Mouse (Mus musculus): Measurements from ENCODE around the gene Grk5.

Grk5 gene

DNA sequence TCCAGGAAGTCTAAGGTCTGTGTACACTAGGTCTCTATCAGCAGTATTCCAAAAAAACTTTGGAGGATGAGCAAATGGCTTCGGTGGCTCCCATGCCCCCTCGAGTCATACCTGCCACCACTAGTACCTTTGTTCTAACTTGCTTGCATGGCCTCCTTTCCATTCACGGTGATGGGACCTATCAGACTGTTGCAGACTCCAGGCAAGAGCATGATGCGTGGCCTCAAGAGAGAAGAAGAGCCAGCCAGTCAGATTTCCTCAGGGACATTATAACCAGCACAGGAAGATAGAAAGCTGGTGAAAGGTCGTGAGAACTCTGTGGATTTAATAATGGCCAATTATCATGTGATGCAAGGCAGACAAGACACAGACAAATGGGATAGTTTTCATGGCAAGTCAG lies 91.8 kb downstream of the Grk5 start:
- no peak for DNase-seq

DNA sequence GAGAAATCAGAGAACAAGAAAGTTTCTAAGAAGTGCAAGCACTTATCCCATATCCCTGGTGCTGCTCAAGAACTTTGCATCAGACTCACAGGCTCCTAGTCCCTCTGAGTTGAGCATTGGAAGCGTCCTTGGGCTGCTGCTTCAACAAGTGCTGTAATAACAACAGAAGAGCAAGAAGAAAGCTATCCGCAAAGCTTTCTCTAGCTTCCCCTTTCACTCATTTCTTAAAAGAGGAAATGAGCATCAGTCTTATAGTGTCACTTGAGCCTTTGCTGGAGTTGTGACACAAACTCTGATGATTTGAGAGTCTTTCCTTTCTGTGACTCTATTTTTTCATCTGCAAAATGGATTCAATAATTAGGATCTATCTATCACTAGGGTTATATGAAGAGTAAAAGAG lies 92.3 kb downstream of the Grk5 start:
- no peak for DNase-seq

- no peak for DNase-seq
Observed at GRCm38 (mm10) chr19:60989766-60990165, 100.2 kb downstream of the Grk5 start.

DNA sequence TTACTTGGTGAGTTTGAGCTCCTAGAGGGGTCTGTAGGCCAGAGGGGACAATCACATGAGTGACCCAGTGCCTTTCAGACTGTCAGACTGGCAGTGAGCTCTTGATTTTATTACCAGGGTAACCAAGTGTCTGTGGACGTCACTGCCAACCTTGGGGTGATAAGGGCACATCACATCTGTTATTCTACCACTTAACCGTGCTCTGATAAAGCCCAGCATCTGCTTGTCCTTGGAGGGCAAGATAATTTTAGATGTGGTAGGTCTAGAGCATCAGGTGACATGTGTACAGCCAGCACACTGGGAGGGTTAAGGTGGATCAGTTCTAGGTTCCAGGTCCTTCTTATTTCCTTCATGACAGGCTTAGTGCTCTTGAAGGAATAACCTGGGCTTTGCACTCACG lies 104.7 kb downstream of the Grk5 start:
- no peak for DNase-seq

GRCm38 (mm10) chr19:60994845-60995244 lies 105.3 kb downstream of the Grk5 start:
- DNase-seq, result no peak

- no peak for DNase-seq
Observed at GRCm38 (mm10) chr19:60997784-60998183, 108.2 kb downstream of the Grk5 start.

- no peak for DNase-seq
Observed at GRCm38 (mm10) chr19:60999652-61000051, 110.1 kb downstream of the Grk5 start.

DNA sequence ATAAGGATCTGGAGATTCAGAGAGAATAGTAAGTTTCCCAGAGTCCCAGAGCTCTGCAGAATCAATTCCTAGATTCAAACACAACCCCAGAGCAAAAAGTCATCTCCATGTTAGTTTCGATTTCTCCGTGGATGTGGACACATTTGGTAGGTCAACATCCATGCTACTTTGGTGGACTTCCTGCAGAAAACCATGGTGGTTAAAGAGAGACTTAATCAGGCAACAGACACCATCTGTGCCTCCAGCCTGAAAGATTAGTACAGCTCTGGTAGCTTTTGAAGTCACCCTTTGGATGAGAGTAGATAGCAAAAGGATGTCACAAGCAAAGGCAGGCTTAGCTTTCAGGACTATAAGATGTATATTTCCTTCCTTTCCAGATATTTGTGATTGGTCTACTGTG lies 111.4 kb downstream of the Grk5 start:
- DNase-seq, result no peak

DNA sequence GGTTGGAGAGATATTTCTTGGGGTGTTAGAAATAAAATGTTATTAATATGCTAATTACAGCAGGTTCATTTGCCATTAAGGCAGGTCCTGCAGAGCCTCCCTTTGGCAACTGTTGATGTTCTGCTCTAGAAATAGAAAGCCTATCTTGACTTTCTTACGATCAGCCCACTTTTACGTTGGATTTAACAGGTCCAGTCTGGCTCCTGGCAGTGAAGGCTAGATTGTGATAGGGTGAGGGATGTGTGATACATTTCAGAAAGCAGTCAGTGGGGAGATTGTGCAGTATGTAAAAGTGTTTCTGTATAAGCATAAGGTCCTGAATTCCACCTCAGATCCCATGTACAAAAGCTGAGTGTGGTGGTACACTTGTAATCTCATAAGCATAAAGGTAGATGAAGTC lies 119.7 kb downstream of the Grk5 start:
- no peak for DNase-seq

GRCm38 (mm10) chr19:61017477-61018266 lies 128.1 kb downstream of the Grk5 start:
- peak; percentile 61 for DNase-seq

DNA sequence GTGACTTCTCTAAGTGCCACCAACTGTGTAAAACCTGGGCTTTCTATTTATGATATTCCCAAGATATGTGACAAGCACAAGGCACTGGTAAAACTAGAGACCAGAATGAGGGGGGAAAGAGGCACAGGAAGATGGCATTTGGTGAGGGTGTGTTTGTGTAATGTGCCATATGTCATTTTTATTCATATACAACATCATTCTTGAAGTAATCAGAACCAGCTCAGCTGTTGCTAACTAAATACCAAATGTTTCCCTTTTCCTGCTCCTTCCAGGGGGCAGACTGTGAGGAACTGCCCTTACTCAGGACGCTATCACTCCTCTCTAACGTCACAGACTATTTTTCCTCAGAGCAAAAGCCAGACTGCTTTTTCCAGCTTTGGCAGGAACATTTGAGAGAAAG lies 132.0 kb downstream of the Grk5 start:
- no peak for DNase-seq

GRCm38 (mm10) chr19:61021939-61022566 lies 132.5 kb downstream of the Grk5 start:
- DNase-seq, result peak; percentile 26

GRCm38 (mm10) chr19:61031570-61031969 lies 142.0 kb downstream of the Grk5 start:
- DNase-seq, result no peak

DNA sequence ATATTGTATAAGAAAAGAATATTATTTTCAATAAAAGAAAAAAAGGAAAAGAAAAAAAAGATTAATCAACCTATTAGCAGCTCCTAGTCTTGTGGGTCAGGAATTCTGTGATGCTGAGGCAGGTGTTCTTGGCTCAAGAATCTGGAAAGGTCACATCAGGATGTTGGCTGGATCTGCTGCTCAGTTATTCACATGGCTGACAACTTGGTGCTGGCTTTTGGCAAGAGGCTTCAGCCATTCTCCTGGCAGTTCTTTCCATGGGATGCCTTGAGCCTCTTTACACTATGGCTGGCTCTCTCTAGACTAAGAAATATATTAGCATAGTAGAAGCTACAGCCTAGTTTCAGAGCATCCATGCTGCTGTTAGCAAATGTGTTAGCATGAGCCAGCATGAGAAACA lies 149.6 kb downstream of the Grk5 start:
- DNase-seq, result no peak

DNA sequence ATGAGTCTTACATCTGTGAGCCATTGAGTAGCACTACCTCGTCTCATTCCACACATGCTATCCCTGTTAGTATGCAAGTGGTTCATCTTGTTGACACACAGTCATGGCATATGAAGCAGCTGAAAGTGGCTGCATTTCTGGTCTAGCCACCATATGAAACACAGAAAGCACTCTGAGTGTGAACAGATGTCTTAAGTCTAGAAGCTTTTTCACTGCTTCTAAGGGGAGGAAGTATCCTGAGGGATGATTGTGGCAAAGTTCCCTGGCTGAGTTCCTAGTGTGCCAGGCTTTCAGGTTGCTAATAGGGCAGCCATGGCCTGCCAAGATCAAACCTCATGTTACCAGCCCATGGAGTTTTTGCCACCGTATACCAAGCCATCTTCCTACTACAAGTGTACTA lies 159.1 kb downstream of the Grk5 start:
- DNase-seq, result no peak

GRCm38 (mm10) chr19:61049413-61049812 lies 159.9 kb downstream of the Grk5 start:
- DNase-seq, result peak; percentile 61

DNA sequence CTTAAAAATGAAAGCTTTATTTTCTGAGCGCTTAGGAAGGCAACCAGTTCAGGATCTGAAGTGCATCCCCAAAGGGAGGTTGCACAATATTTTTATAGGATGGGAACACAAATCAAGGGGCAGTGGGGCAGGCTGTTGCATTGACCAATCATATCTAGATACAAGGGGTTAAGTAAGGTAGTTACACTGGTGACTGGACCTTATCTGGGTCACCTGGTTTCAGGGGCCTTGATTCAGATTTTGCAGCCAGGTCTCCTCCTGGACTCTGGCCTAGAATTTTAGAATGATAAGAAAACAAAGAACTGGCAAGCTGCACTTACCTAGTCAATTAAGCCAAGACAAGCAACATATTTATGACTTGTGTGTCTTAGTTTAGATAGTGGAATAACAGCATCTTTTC lies 161.6 kb downstream of the Grk5 start:
- DNase-seq, result peak; percentile 21

DNA sequence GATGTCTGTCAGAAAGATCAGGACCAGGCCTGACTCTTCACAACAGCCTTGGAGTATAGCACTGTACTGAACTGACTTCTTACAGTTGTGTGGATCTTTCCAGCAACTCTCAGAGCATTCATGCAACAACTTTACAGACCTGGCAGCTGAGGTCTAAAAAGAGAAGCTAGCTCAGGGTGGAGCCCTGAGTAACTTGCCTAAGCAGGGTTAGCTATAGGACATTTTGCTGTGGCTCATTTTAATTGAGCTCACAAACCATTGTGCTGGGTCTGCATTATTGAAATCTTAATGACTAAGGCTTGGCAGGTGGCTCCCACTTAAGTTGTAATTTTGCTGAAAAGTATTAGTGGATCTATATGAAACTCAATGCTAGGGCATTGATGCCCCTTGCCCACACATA lies 162.5 kb downstream of the Grk5 start:
- DNase-seq, result peak; percentile 24

DNA sequence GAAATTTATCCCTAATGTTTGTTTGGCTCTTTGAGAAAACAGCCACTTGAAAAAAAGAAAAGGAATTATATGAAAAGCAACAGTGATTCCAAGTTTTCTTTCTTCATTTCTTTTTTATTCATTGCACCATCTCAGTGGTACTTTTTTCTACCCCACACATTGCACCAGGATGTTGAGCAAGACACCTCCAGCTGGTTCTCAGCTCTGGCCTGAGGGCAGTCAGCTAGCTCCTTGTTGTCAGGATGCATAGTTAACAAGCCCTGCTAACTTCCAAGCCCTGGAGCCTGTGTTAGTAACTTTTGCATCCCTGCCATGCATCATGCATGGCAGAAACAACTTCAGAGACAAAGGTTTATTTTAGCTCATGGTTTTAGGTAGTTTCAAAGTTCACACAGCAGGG lies 163.2 kb downstream of the Grk5 start:
- DNase-seq, result peak; percentile 38

DNA sequence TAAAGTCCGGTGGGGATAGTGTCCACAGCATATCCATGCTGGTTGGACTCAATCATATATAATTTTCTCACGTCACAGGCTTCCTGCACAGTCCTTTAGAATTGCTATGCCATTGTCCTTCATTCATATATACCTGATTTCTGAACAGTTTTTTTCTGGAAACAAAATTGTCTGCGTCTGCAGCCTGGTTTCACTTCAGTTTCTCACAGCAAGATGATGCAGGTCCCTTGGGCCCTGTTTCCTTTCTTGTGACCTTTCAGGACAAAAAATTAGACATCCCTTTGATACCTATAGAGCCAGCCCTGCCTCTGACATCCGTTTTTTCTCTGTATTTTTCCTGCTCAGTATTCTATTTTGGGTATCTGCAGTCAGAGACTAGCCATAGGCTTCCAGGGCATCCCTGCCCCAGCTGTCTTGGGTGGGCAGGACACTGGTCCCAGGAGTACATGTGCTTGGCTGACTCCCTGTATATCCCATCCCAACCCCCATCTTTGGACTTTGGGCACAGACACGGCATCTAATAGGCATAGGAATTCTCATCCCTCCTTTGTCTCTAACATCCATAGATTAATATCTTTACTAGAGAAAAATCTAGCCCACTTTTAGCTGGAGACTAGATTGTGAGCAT lies 167.3 kb downstream of the Grk5 start:
- no peak for DNase-seq

DNA sequence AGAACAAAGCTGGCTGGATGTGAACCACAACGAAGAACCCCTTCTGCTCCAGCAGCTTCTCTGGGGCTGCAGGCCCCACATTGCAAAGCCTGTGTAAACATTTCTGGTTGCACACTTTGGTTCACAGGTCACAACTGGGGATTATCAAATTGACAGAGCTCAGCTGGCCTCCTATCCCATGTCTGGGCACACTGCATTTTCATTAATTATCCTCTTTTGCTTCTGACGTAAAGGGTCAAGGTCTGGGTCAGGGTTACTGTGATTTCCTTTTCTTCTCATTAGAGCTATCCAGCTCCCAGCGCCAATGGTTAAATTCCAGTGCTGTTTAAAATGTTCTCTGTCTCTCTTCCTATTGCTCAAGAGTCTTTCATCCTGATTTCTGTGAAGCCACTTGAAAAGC lies 168.0 kb downstream of the Grk5 start:
- DNase-seq, result peak; percentile 83

DNA sequence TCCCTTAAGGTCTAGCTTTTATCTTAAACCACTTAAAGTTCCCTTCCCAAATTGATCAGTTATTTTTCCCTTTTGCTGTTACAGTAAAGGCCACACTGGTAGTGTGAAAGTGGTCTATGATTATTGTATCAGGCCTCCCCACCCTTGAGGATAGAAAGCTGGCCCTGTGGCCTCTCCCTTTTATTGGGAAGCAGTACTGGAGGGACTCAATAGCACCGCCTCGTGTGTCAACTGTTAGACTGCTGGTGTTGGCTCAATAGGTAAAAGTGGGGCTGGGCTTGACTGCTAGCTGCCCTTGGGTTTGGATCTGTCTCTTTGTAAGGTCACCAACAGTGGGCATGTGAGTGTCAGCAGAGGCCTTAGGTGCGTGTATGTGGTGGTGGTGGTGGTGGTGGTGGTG lies 174.8 kb downstream of the Grk5 start:
- peak; percentile 60 for DNase-seq

DNA sequence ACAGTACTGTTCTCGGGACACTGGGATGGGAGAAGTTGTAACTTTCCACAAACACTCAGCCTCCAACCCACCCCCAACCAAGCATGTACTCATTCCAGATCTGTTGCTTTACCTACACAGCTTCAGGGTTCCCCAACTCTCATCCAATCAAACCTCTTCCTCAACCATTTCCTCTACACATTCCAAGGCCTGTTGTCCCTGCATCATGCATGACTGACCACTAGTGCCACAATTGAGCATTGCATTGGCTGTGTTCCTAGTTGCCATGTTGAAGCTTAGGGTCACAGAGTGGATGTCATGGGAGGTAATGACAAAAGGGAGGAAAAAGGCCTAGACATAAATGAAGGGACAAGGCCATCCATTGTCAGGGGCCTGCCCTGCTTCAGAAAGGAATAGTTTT lies 175.5 kb downstream of the Grk5 start:
- peak; percentile 42 for DNase-seq

DNA sequence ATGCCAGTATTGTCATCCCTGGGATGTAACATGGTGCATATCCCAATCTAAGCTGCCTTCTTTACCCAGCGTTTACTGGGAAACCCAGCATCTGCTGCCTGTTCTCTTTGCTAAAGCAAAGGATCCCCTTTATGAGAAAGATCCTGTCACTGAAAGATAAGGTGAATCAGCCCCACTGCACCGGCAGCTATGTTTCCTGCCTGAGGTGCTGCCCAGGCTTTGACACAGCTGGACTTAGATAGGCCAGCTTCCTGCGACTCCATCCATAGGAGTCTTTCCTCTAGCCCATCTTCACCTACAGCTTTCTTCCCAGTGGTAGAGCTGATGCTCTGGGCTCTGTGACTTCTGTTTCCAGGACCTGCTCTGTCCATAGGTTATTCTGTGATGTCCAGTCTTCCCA lies 189.1 kb downstream of the Grk5 start:
- DNase-seq, result no peak

Measured in lung, postnatal 36 days (tissue).